Mouse (Mus musculus): Measurements from ENCODE around the gene Clic6. TPM values are rescaled to one million over a fixed set of nuclear protein-coding genes. Genes with fewer than 3 reads are reported as not detected.
A peak's percentile ranks its signal among the peaks of the same experiment; 100 is the strongest.

Clic6 gene
- polyA plus RNA-seq, 1 experiment = 0.02 TPM

DNA sequence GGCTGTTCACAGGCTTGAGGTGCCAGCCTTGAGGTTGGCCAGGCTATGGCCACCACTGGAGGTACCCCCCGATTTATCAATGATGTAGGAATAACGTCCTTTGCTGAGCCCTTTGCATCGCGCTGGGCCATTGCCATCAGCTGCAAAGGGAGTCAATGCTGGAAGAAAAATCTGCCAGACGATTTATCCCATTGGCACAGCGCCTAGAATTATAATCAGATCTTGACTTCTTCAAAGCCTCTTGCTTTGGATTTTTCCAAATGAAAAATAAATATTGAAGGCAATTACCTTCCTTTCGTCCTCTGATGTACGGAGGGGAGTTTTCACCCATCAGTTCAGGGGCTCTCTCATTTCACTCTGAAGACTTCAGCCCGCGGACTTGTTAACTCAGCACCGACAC, 79.8 kb downstream of the Clic6 start:
- Histone ChIP-seq H3K4me1 (ENCODE audit: control insufficient read depth, insufficient read depth, insufficient read length) (no peaks in the 10 kb centered on the region), H3K36me3 (ENCODE audit: control insufficient read depth, insufficient read depth, low read length) (no peaks in the 10 kb centered on the region), H3K27me3 (ENCODE audit: control insufficient read depth, insufficient read depth, low read length) (no peaks in the 10 kb centered on the region), H3K27ac (ENCODE audit: insufficient read depth, low read length) (no peak overlapping the region), H3K4me3 (ENCODE audit: extremely low read depth, insufficient read depth, insufficient read length) (no peak overlapping the region)
- 78% methylated on average over 11 of the region's 11 CpGs for WGBS
- DNase-seq (ENCODE audit: low read depth in 1 of 2, low spot score in 2 of 2) = no peak
- no peak for TF ChIP-seq POLR2A (IDR thresholded peaks at IDR 0.05; ENCODE audit: low read depth, low read length)
- no peak for TF ChIP-seq CTCF (IDR thresholded peaks at IDR 0.05; ENCODE audit: extremely low read depth, insufficient read depth, insufficient read length, insufficient replicate concordance)

DNA sequence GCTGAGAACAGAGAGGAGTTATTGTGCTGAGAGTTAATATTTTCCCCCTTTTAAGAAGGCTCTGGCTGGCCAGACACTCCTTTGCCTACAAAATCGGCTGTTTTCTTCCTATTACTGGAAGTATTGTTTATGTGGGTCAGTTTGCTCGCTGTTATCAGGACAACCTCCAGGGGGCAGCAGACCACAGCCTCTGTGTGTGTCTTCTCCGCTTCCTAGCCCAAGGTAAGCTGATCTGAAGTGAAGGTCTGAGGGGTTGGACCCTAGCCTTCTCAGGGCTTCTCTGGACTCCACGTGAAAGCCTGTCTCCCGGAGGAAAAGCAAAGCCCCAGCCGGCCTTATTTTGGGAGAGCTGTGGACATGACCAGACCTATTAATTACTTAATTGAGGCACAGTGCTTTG, 80.2 kb downstream of the Clic6 start:
- Histone ChIP-seq H3K4me3 (ENCODE audit: extremely low read depth, insufficient read depth, insufficient read length) (no peak overlapping the region), H3K27me3 (ENCODE audit: control insufficient read depth, insufficient read depth, low read length) (no peaks in the 10 kb centered on the region), H3K36me3 (ENCODE audit: control insufficient read depth, insufficient read depth, low read length) (no peaks in the 10 kb centered on the region), H3K4me1 (ENCODE audit: control insufficient read depth, insufficient read depth, insufficient read length) (no peaks in the 10 kb centered on the region), H3K27ac (ENCODE audit: insufficient read depth, low read length) (no peak overlapping the region)
- TF ChIP-seq POLR2A (IDR thresholded peaks at IDR 0.05; ENCODE audit: low read depth, low read length) (no peak), CTCF (IDR thresholded peaks at IDR 0.05; ENCODE audit: extremely low read depth, insufficient read depth, insufficient read length, insufficient replicate concordance) (peak; percentile 86; the same call in 1 of the 2 replicates)
- peak; percentile 29 to 68 for DNase-seq (ENCODE audit: low read depth in 1 of 2, low spot score in 2 of 2)
- WGBS = 5% methylated on average over 6 of the region's 6 CpGs

DNA sequence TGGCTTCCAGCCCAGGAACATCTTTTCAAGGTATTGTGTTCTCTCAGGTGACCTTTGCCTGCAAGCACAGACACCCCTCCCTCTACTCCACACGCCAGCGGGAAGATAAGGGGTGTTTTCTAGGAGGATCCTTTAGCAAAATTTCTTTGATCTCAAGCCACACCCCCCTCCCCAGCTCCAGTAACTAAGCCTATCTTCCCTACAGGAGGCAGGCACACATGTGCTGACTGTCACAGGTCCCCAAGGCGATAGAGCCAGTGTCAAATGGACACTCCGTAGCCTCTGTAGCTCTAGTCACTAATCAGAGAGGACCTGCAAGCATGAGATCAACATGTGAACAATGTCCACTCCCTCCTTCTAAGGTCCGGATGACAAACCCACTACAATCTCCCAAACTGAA, 80.6 kb downstream of the Clic6 start:
- DNase-seq (ENCODE audit: low read depth in 1 of 2, low spot score in 2 of 2) = no peak
- 61% methylated on average over 5 of the region's 5 CpGs for WGBS
- TF ChIP-seq POLR2A (IDR thresholded peaks at IDR 0.05; ENCODE audit: low read depth, low read length) = no peak
- TF ChIP-seq CTCF (IDR thresholded peaks at IDR 0.05; ENCODE audit: extremely low read depth, insufficient read depth, insufficient read length, insufficient replicate concordance) = no peak
- Histone ChIP-seq H3K4me3 (ENCODE audit: extremely low read depth, insufficient read depth, insufficient read length) (no peak overlapping the region), H3K27ac (ENCODE audit: insufficient read depth, low read length) (no peak overlapping the region), H3K36me3 (ENCODE audit: control insufficient read depth, insufficient read depth, low read length) (no peaks in the 10 kb centered on the region), H3K4me1 (ENCODE audit: control insufficient read depth, insufficient read depth, insufficient read length) (no peaks in the 10 kb centered on the region), H3K27me3 (ENCODE audit: control insufficient read depth, insufficient read depth, low read length) (no peaks in the 10 kb centered on the region)

DNA sequence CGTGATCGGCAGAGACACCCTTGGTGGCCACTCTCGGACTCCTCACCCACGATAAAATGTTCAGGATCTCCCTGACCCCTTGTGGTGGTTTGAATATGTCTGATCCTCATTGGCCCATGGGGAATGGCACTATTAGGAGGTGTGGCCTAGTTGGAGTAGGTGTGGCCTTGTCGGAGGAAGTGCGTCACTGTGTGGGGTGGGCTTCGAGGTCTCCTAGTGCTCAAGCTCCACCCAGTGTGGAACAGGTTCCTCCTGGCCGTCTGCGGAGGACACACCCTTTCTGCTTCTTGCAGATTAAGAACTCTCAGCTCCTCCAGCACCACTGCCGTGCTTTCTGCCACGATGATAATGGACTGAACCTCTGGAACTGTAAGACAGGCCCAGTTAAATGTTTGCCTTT, 85.7 kb downstream of the Clic6 start:
- Histone ChIP-seq H3K36me3 (ENCODE audit: control insufficient read depth, insufficient read depth, low read length) (no peaks in the 10 kb centered on the region), H3K4me1 (ENCODE audit: control insufficient read depth, insufficient read depth, insufficient read length) (peaks cover 4% of the 10 kb centered on the region; the same call in 1 of the 2 replicates), H3K27me3 (ENCODE audit: control insufficient read depth, insufficient read depth, low read length) (no peaks in the 10 kb centered on the region), H3K4me3 (ENCODE audit: extremely low read depth, insufficient read depth, insufficient read length) (no peak overlapping the region), H3K27ac (ENCODE audit: insufficient read depth, low read length) (no peak overlapping the region)
- DNase-seq (ENCODE audit: low read depth in 1 of 2, low spot score in 2 of 2) = no peak
- 88% methylated on average over 11 of the region's 11 CpGs for WGBS
- TF ChIP-seq POLR2A (IDR thresholded peaks at IDR 0.05; ENCODE audit: low read depth, low read length) = no peak
- TF ChIP-seq CTCF (IDR thresholded peaks at IDR 0.05; ENCODE audit: extremely low read depth, insufficient read depth, insufficient read length, insufficient replicate concordance) = no peak

DNA sequence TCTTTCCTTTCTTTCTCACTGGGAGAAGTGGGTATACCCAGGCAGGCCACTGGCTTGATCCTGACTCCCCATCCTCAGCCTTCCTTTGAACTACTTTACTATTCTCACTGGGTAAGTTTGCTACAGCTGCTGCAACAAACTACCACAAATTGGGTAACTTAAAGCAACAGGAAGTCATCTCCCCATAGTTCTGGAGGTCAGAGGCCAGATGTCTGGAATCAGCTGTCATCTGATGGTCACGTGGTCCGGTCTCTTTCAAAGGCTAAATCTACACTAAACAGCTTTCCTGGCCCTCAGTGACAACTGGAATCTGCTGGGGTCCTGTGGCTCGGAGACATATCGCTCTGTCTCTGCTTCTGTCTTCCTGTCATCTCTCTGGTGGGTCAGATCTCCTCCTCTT, 87.7 kb downstream of the Clic6 start:
- peaks cover 4% of the 10 kb centered on the region; the same call in 1 of the 2 replicates for H3K4me1 ChIP-seq (ENCODE audit: control insufficient read depth, insufficient read depth, insufficient read length)
- TF ChIP-seq CTCF (IDR thresholded peaks at IDR 0.05; ENCODE audit: extremely low read depth, insufficient read depth, insufficient read length, insufficient replicate concordance) = no peak
- no peak for TF ChIP-seq POLR2A (IDR thresholded peaks at IDR 0.05; ENCODE audit: low read depth, low read length)

DNA sequence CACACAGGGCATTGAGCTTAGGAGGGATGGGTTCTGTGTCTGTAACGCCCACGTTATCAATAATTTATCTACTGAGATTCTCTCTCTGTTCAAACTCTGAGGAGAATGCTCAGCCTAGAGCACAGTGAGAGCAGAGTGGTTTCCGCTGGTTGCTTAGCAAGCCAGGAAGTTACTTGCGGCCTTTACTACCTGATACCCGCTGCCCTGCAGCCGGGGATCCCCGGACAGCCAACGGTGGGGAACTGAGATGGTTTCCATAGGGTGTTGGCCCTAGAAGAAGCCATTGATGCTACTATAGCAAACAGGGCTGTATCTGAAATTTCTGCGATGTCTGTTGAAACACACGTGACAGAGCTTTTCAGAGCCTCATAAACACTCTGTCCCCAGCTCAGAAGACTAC, 90.3 kb downstream of the Clic6 start:
- Histone ChIP-seq H3K27ac (ENCODE audit: insufficient read depth, low read length) (no peak overlapping the region), H3K27me3 (ENCODE audit: control insufficient read depth, insufficient read depth, low read length) (no peaks in the 10 kb centered on the region), H3K4me3 (ENCODE audit: extremely low read depth, insufficient read depth, insufficient read length) (no peak overlapping the region), H3K4me1 (ENCODE audit: control insufficient read depth, insufficient read depth, insufficient read length) (peaks cover 4% of the 10 kb centered on the region; the same call in 1 of the 2 replicates), H3K36me3 (ENCODE audit: control insufficient read depth, insufficient read depth, low read length) (no peaks in the 10 kb centered on the region)
- DNase-seq (ENCODE audit: low read depth in 1 of 2, low spot score in 2 of 2) = no peak
- TF ChIP-seq CTCF (IDR thresholded peaks at IDR 0.05; ENCODE audit: extremely low read depth, insufficient read depth, insufficient read length, insufficient replicate concordance) (no peak), POLR2A (IDR thresholded peaks at IDR 0.05; ENCODE audit: low read depth, low read length) (no peak)
- 31% methylated on average over 10 of the region's 10 CpGs for WGBS

More for the DNA sequence above, 87.7 kb downstream of the Clic6 start:
- H3K27ac ChIP-seq (ENCODE audit: insufficient read depth, low read length) = no peak overlapping the region
- 75% methylated on average over 4 of the region's 4 CpGs for WGBS
- H3K27me3 ChIP-seq (ENCODE audit: control insufficient read depth, insufficient read depth, low read length) = no peaks in the 10 kb centered on the region
- H3K36me3 ChIP-seq (ENCODE audit: control insufficient read depth, insufficient read depth, low read length) = no peaks in the 10 kb centered on the region
- H3K4me3 ChIP-seq (ENCODE audit: extremely low read depth, insufficient read depth, insufficient read length) = no peak overlapping the region
- DNase-seq (ENCODE audit: low read depth in 1 of 2, low spot score in 2 of 2) = no peak

DNA sequence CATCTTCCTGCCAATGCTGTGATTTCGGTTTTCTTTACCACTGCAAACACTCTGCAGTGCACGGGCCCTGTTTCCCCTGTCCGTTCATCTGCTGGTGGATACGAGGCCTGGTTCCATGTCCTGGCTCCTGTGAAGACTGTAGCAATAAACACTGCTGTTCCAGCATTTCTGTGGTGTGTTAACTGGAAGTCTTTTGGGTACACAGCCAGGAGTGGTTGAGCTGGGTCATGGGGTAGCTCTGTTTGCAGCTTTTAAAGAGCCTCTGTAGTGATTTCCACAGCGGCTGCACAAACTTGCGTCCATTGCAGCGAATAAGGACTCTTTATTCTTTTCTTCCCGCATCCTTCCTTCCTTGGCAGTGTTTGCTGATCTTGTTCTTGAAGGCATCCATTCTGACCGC, 91.8 kb downstream of the Clic6 start:
- 88% methylated on average over 9 of the region's 9 CpGs for WGBS

More for the DNA sequence above, 91.8 kb downstream of the Clic6 start:
- TF ChIP-seq POLR2A (IDR thresholded peaks at IDR 0.05; ENCODE audit: low read depth, low read length) (no peak), CTCF (IDR thresholded peaks at IDR 0.05; ENCODE audit: extremely low read depth, insufficient read depth, insufficient read length, insufficient replicate concordance) (no peak)
- H3K4me1 ChIP-seq (ENCODE audit: control insufficient read depth, insufficient read depth, insufficient read length) = peaks cover 2% of the 10 kb centered on the region; the same call in 1 of the 2 replicates
- H3K4me3 ChIP-seq (ENCODE audit: extremely low read depth, insufficient read depth, insufficient read length) = no peak overlapping the region
- DNase-seq (ENCODE audit: low read depth in 1 of 2, low spot score in 2 of 2) = no peak
- H3K36me3 ChIP-seq (ENCODE audit: control insufficient read depth, insufficient read depth, low read length) = no peaks in the 10 kb centered on the region
- H3K27me3 ChIP-seq (ENCODE audit: control insufficient read depth, insufficient read depth, low read length) = no peaks in the 10 kb centered on the region
- no peak overlapping the region for H3K27ac ChIP-seq (ENCODE audit: insufficient read depth, low read length)
